Mouse (Mus musculus) effector memory CD4-positive, alpha-beta T cell, adult 7 months (primary cell): ENCODE measurements around the gene Marcksl1. TPM values are rescaled to one million over a fixed set of nuclear protein-coding genes. Genes with fewer than 3 reads are reported as not detected.

Experiments used
- polyA plus RNA-seq: library from polyadenylated mRNA; unstranded; fragments of 100-300 nt; shearing (Covaris generic); gene quantifications from one replicate; pipeline ENCODE4 v1.2.1, GENCODE M21; 2017

Marcksl1 gene
- polyA plus RNA-seq: 39.8 TPM

GRCm38 (mm10) chr4:129513086-129513767 is at the start of gene Marcksl1:
Gene Marcksl1, plus strand, starts transcription at chr4:129513581.

GRCm38 (mm10) chr4:129490972-129491880 is 22.2 kb upstream of the Marcksl1 start, which contains the start of the genes Tssk3 and Fam229a:
Gene Tssk3, minus strand, starts transcription at chr4:129491022.
Gene Fam229a, plus strand, starts transcription at chr4:129491190.

GRCm38 (mm10) chr4:129542592-129543141 is 29.3 kb downstream of the Marcksl1 start, which contains the start of gene Hdac1:
Gene Hdac1, minus strand, starts transcription at chr4:129542713.

Other genes with a start within 250 kb of the Marcksl1 start
- gene Sync, start 226.0 kb upstream of the Marcksl1 start, polyA plus RNA-seq: 0.22 TPM
- gene Rbbp4, start 178.2 kb upstream of the Marcksl1 start, polyA plus RNA-seq: 255 TPM
- gene Zbtb8os, start 177.9 kb upstream of the Marcksl1 start, polyA plus RNA-seq: 29.9 TPM
- gene Zbtb8a, start 135.5 kb upstream of the Marcksl1 start, polyA plus RNA-seq: 4.0 TPM
- gene Zbtb8b, start 72.7 kb upstream of the Marcksl1 start, polyA plus RNA-seq: not detected
- 83.6 TPM for gene Bsdc1, start 52.0 kb upstream of the Marcksl1 start, polyA plus RNA-seq
- gene Tssk3, start 22.6 kb upstream of the Marcksl1 start, polyA plus RNA-seq: not detected
- not detected for gene Fam229a, start 22.4 kb upstream of the Marcksl1 start, polyA plus RNA-seq
- 159 TPM for gene Hdac1, start 29.1 kb downstream of the Marcksl1 start, polyA plus RNA-seq
- gene Lck, start 60.1 kb downstream of the Marcksl1 start, polyA plus RNA-seq: 1,404 TPM
- gene Fam167b, start 65.0 kb downstream of the Marcksl1 start, polyA plus RNA-seq: not detected
- gene Eif3i, start 87.1 kb downstream of the Marcksl1 start, polyA plus RNA-seq: 188 TPM
- 158 TPM for gene Tmem234, start 87.1 kb downstream of the Marcksl1 start, polyA plus RNA-seq
- gene Dcdc2b, start 100.7 kb downstream of the Marcksl1 start, polyA plus RNA-seq: 1.2 TPM
- gene Iqcc, start 105.5 kb downstream of the Marcksl1 start, polyA plus RNA-seq: 22.2 TPM
- 15.7 TPM for gene Ccdc28b, start 110.4 kb downstream of the Marcksl1 start, polyA plus RNA-seq
- gene Txlna, start 127.5 kb downstream of the Marcksl1 start, polyA plus RNA-seq: 70.1 TPM
- 24.0 TPM for gene Kpna6, start 159.2 kb downstream of the Marcksl1 start, polyA plus RNA-seq
- 12.6 TPM for gene Tmem39b, start 183.3 kb downstream of the Marcksl1 start, polyA plus RNA-seq
- gene Khdrbs1, start 228.7 kb downstream of the Marcksl1 start, polyA plus RNA-seq: 152 TPM